Mouse (Mus musculus) embryonic facial prominence, embryonic 15.5 days (tissue): ENCODE data around the gene Madcam1. TPM values are rescaled to one million over a fixed set of nuclear protein-coding genes. Genes with fewer than 3 reads are reported as not detected.

Source experiments
- ATAC-seq: fragments of 200-750 bp; cut with Nextera tagmentation; 2 replicates; pipeline ENCODE4 v1.8.0; 2017; ENCODE audit warnings: low read depth, moderate TSS enrichment; ENCODE audit not compliant: insufficient number of reproducible peaks, low FRiP score, low TSS enrichment
- H3K27ac ChIP-seq: fragments of 300-500 bp; sonication (generic); replicated peaks from 2 replicates; pipeline ENCODE4 v1.5.1; 2015; ENCODE audit warnings: mild to moderate bottlenecking, inconsistent platforms
- H3K27me3 ChIP-seq: fragments of 300-500 bp; sonication (generic); 2 replicates; pipeline ENCODE4 v1.6.1; 2015; ENCODE audit warnings: inconsistent platforms
- H3K36me3 ChIP-seq: fragments of 300-500 bp; sonication (generic); 2 replicates; pipeline ENCODE4 v1.6.1; 2015; ENCODE audit warnings: mild to moderate bottlenecking, inconsistent platforms
- H3K4me1 ChIP-seq: fragments of 300-500 bp; sonication (generic); 2 replicates; pipeline ENCODE4 v1.6.1; 2015; ENCODE audit warnings: inconsistent platforms
- H3K4me2 ChIP-seq: fragments of 300-500 bp; sonication (generic); replicated peaks from 2 replicates; pipeline ENCODE4 v1.6.1; 2015; ENCODE audit warnings: mild to moderate bottlenecking, inconsistent platforms
- H3K4me3 ChIP-seq: fragments of 300-500 bp; sonication (generic); replicated peaks from 2 replicates; pipeline ENCODE4 v1.5.1; 2015; ENCODE audit warnings: mild to moderate bottlenecking, inconsistent platforms
- H3K9ac ChIP-seq: fragments of 300-500 bp; sonication (generic); 2 replicates; pipeline ENCODE4 v1.6.1; 2015; ENCODE audit warnings: inconsistent platforms
- H3K9me3 ChIP-seq: fragments of 300-500 bp; sonication (generic); replicated peaks from 2 replicates; pipeline ENCODE4 v1.6.1; 2016; ENCODE audit warnings: inconsistent platforms
- WGBS: fragments of 180-500 bp; shearing (Covaris S2); methylation state at CpG from one replicate; pipeline ENCODE4 v1.1.7; 2015; 5-methylcytosine and 5-hydroxymethylcytosine counted together
- polyA plus RNA-seq: library from polyadenylated mRNA; unstranded; fragments of >200 nt; fragmentation: Nextera tagmentation; extraction: Ambion mirVana; gene quantifications from 2 replicates; pipeline ENCODE4 v1.2.1, GENCODE M21; 2015

Madcam1 gene
- polyA plus RNA-seq, 1 experiment from 2014 or later, result 9.1 TPM

GRCm38 (mm10) chr10:79682551-79682915, 18.2 kb downstream of the Madcam1 start:
- Histone ChIP-seq H3K9me3 (no peaks in the 10 kb centered on the region), H3K27ac (peak overlapping the region; percentile 78), H3K27me3 (no peaks in the 10 kb centered on the region), H3K4me2 (peak overlapping the region; percentile 88), H3K4me1 (peaks cover 21% of the 10 kb centered on the region), H3K4me3 (peak overlapping the region; percentile 83), H3K36me3 (peaks cover 35% of the 10 kb centered on the region), H3K9ac (peak overlapping the region; percentile 77)
- ATAC-seq, result no peak
- WGBS, result 0% methylated on average over 10 of the region's 10 CpGs

DNA sequence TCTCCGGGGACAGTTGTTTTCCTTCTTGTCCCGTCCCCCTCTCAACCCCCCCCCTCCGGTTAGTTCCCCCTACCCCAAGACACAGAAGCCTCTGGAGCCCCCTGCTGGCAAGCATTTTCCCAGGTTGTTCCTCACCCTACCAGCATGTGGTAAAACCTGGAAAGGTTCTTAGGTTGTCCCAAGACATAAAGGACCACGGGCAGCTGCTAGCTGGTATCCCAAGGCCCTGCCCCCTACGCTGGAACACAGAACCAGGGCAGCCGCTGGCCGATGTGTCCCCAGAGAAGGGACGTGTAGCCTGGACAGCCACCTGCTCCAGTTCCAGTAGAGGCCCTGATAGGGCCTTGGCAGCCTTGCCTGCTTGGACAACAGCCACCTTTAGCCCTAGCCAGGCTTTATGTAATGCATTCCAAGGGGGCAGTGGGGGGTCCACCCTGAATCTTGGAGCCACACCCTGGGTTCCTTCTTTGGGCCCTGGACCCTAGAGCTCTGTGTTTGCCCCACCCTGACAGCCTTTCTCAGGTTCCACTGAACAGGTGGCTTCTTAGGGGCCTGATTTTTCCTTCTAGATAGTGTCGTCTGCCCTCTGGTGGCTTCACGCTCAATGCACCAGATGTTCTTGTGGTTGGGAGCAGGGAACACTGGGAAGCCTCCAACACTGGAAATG, 18.7 kb downstream of the Madcam1 start:
- H3K4me2 ChIP-seq, result peak overlapping the region; percentile 88
- H3K4me3 ChIP-seq, result peak overlapping the region; percentile 83
- H3K27ac ChIP-seq, result peak overlapping the region; percentile 78
- no peak for ATAC-seq
- WGBS, result 4% methylated on average over 10 of the region's 10 CpGs
- peak overlapping the region; percentile 77 for H3K9ac ChIP-seq
- H3K27me3 ChIP-seq, result no peaks in the 10 kb centered on the region
- peaks cover 40% of the 10 kb centered on the region for H3K36me3 ChIP-seq
- H3K9me3 ChIP-seq, result no peaks in the 10 kb centered on the region
- H3K4me1 ChIP-seq, result peaks cover 21% of the 10 kb centered on the region

GRCm38 (mm10) chr10:79683726-79684640, 19.6 kb downstream of the Madcam1 start:
- Histone ChIP-seq H3K9ac (peak overlapping the region; percentile 77), H3K4me2 (peak overlapping the region; percentile 88), H3K27me3 (no peaks in the 10 kb centered on the region), H3K4me1 (peaks cover 21% of the 10 kb centered on the region), H3K9me3 (no peaks in the 10 kb centered on the region), H3K27ac (0 out of 2 replicates have a peak overlapping the region, but pooled peaks have one; percentile 78), H3K4me3 (peak overlapping the region; percentile 83), H3K36me3 (peaks cover 49% of the 10 kb centered on the region)
- no peak for ATAC-seq
- WGBS, result 82% methylated on average over 6 of the region's 6 CpGs

GRCm38 (mm10) chr10:79684770-79685600, 20.6 kb downstream of the Madcam1 start:
- Histone ChIP-seq H3K27me3 (no peaks in the 10 kb centered on the region), H3K9ac (no peak overlapping the region), H3K4me3 (no peak overlapping the region), H3K9me3 (no peaks in the 10 kb centered on the region), H3K27ac (no peak overlapping the region), H3K4me1 (peaks cover 21% of the 10 kb centered on the region), H3K36me3 (peaks cover 54% of the 10 kb centered on the region), H3K4me2 (no peak overlapping the region)
- ATAC-seq, result no peak
- WGBS, result 91% methylated on average over 25 of the region's 25 CpGs

DNA sequence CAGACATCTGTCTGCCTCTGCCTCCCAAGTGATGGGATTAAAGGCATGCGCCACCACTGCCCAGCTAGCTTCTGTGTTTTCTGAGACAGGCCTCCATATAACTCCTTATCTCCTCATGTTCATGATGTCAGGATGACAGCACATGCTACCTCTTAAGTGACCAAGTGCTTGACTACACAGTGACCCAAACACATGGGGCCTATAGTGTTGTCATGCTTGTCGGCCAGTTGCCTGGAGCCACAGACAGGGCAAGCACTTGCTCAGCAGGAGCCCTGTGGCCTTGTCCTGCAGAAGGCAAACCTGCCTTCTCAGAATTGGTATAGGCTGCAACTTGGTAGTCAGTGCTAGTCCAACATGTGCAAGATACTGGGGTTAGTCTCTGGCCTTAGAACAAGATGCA, 21.9 kb downstream of the Madcam1 start:
- 85% methylated on average over 2 of the region's 2 CpGs for WGBS
- peaks cover 17% of the 10 kb centered on the region for H3K4me1 ChIP-seq
- H3K4me2 ChIP-seq, result no peak overlapping the region
- no peaks in the 10 kb centered on the region for H3K27me3 ChIP-seq
- no peak for ATAC-seq
- peaks cover 54% of the 10 kb centered on the region for H3K36me3 ChIP-seq
- no peak overlapping the region for H3K9ac ChIP-seq
- no peak overlapping the region for H3K4me3 ChIP-seq
- no peak overlapping the region for H3K27ac ChIP-seq
- H3K9me3 ChIP-seq, result no peaks in the 10 kb centered on the region

DNA sequence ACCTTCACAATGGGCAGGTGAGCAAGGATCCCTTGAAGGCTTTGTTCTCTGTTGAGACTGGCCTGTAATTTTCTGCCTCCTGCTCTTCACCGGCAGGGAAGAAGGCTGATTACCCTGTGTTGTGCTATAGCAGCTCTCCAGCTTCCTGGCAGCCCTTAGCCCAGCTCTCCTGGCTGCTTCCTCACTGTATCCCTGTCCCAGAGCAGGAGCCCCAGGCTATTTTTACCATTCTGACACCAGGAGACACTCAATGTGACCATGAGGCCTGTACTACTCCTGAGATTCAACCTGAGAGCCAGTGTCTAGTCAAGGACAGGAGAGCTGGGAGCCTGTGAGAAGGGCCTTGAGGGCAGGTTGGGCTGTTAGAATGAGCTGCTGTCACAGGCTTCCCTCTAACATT, 22.3 kb downstream of the Madcam1 start:
- Histone ChIP-seq H3K27me3 (no peaks in the 10 kb centered on the region), H3K4me2 (no peak overlapping the region), H3K4me3 (no peak overlapping the region), H3K9ac (no peak overlapping the region), H3K36me3 (peaks cover 54% of the 10 kb centered on the region), H3K9me3 (no peaks in the 10 kb centered on the region), H3K27ac (no peak overlapping the region), H3K4me1 (peaks cover 16% of the 10 kb centered on the region)
- ATAC-seq, result no peak
- WGBS, result 86% methylated on average over 1 of the region's 1 CpGs

GRCm38 (mm10) chr10:79687513-79687912, 23.2 kb downstream of the Madcam1 start:
- Histone ChIP-seq H3K27me3 (no peaks in the 10 kb centered on the region), H3K4me3 (no peak overlapping the region), H3K27ac (no peak overlapping the region), H3K4me2 (no peak overlapping the region), H3K4me1 (peaks cover 16% of the 10 kb centered on the region), H3K9ac (no peak overlapping the region), H3K9me3 (no peaks in the 10 kb centered on the region), H3K36me3 (peaks cover 54% of the 10 kb centered on the region)
- ATAC-seq, result no peak
- WGBS, result 95% methylated on average over 6 of the region's 6 CpGs

DNA sequence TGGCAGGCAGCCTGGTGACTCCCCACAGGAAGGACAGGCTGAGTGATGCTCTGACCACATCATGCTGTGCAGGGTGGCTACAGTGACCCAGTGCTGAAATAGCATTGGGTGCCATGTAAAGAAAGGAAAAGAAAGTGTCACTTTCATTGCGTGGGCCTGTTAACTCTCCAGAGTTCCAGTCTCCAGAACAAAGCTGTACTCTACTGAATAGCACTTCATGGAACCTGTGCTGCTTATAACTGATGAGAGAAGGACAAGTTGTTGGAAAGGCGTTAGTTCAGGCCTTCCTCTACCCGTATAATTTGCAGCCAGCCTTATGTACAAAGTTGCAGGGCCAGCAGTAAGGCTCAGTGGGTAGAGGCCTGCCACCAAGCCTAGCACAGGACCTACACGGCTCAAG, 24.4 kb downstream of the Madcam1 start, which contains the start of gene Gzmm:
Gzmm (plus strand) TSS at position 301 of the 400 bp plus-strand sequence.
- Histone ChIP-seq H3K9me3 (no peaks in the 10 kb centered on the region), H3K27me3 (no peaks in the 10 kb centered on the region)

GRCm38 (mm10) chr10:79689178-79689577, 24.8 kb downstream of the Madcam1 start:
- H3K9me3 ChIP-seq, result no peaks in the 10 kb centered on the region
- ATAC-seq, result no peak
- no peak overlapping the region for H3K4me3 ChIP-seq
- H3K4me2 ChIP-seq, result no peak overlapping the region
- H3K27me3 ChIP-seq, result no peaks in the 10 kb centered on the region
- H3K36me3 ChIP-seq, result peaks cover 51% of the 10 kb centered on the region
- H3K27ac ChIP-seq, result no peak overlapping the region
- H3K9ac ChIP-seq, result no peak overlapping the region
- 95% methylated on average over 3 of the region's 3 CpGs for WGBS
- peaks cover 3% of the 10 kb centered on the region for H3K4me1 ChIP-seq

More for the DNA sequence above, 24.4 kb downstream of the Madcam1 start, which contains the start of gene Gzmm:
- H3K4me2 ChIP-seq, result no peak within 1 kb of the TSS
- ATAC-seq, result no peak
- H3K9ac ChIP-seq, result no peak within 1 kb of the TSS
- H3K4me1 ChIP-seq, result peaks cover 8% of the 10 kb centered on the region
- H3K36me3 ChIP-seq, result peaks cover 54% of the 10 kb centered on the region
- no peak within 1 kb of the TSS for H3K4me3 ChIP-seq
- 86% methylated on average over 4 of the region's 4 CpGs for WGBS
- no peak within 1 kb of the TSS for H3K27ac ChIP-seq

GRCm38 (mm10) chr10:79691986-79692548, 27.7 kb downstream of the Madcam1 start:
- WGBS, result 93% methylated on average over 2 of the region's 2 CpGs
- Histone ChIP-seq H3K9me3 (no peaks in the 10 kb centered on the region), H3K4me1 (peaks cover 17% of the 10 kb centered on the region), H3K36me3 (peaks cover 23% of the 10 kb centered on the region), H3K27ac (no peak overlapping the region), H3K9ac (no peak overlapping the region), H3K27me3 (no peaks in the 10 kb centered on the region), H3K4me2 (no peak overlapping the region), H3K4me3 (no peak overlapping the region)
- no peak for ATAC-seq
